Mouse (Mus musculus) liver, embryonic 14.5 days (tissue): ENCODE measurements around the gene Srsf7. TPM values are rescaled to one million over a fixed set of nuclear protein-coding genes. Genes with fewer than 3 reads are reported as not detected.

ENCODE experiments used
- ATAC-seq: fragments of 200-750 bp; cut with Nextera tagmentation; 2 replicates; pipeline ENCODE4 v1.8.0; 2017; ENCODE audit warnings: moderate number of reproducible peaks, mild to moderate bottlenecking, moderate library complexity; ENCODE audit not compliant: insufficient read depth
- DNase-seq, 3 experiments: peaks; one replicate each; pipeline ENCODE4 v3.0.0-alpha.2; 2012 to 2013; ENCODE audit warnings: low read depth in 3 of 3, low spot score in 3 of 3
- H3K27ac ChIP-seq: fragments of 300-500 bp; sonication (generic); 2 replicates; pipeline ENCODE4 v1.5.1; 2014; ENCODE audit warnings: moderate library complexity, mild to moderate bottlenecking, control low read depth, inconsistent platforms
- H3K27me3 ChIP-seq: fragments of 300-500 bp; sonication (generic); 2 replicates; pipeline ENCODE4 v1.6.1; 2014; ENCODE audit warnings: mild to moderate bottlenecking, low read length, moderate library complexity; ENCODE audit not compliant: control insufficient read depth, insufficient read depth
- H3K36me3 ChIP-seq: fragments of 300-500 bp; sonication (generic); replicated peaks from 2 replicates; pipeline ENCODE4 v1.6.1; 2014; ENCODE audit warnings: low read depth; ENCODE audit not compliant: control insufficient read depth, insufficient read depth
- H3K4me1 ChIP-seq, 2 experiments: fragments of 200-500 bp in 1 of 2; fragments of 300-500 bp in 1 of 2; sonication (generic) in 1 of 2; replicated peaks; 2 replicates each; pipeline ENCODE4 v1.6.1; 2012 to 2014; ENCODE audit warnings: antibody characterized with exemption in 1 of 2, inconsistent platforms in 1 of 2, low read length in 1 of 2; ENCODE audit not compliant: control insufficient read depth in 2 of 2, insufficient read depth in 2 of 2
- H3K4me2 ChIP-seq: fragments of 300-500 bp; sonication (generic); 2 replicates; pipeline ENCODE4 v1.6.1; 2014; ENCODE audit warnings: low read depth, mild to moderate bottlenecking, control low read depth, moderate library complexity
- H3K4me3 ChIP-seq, 2 experiments: fragments of 200-500 bp in 1 of 2; fragments of 300-500 bp in 1 of 2; sonication (generic) in 1 of 2; 2 replicates each; pipeline ENCODE4 v1.5.1; 2012 to 2014; ENCODE audit warnings: low read depth in 2 of 2, low read length in 2 of 2, mild to moderate bottlenecking in 2 of 2, control low read depth in 1 of 2, inconsistent platforms in 1 of 2, moderate library complexity in 1 of 2; ENCODE audit not compliant: insufficient read depth in 1 of 2
- H3K9ac ChIP-seq: fragments of 300-500 bp; sonication (generic); replicated peaks from 2 replicates; pipeline ENCODE4 v1.6.1; 2014; ENCODE audit warnings: mild to moderate bottlenecking, control low read depth, moderate library complexity
- H3K9me3 ChIP-seq: fragments of 300-500 bp; sonication (generic); 2 replicates; pipeline ENCODE4 v1.6.1; 2016; ENCODE audit warnings: low read length, mixed read lengths; ENCODE audit not compliant: control insufficient read depth
- CTCF ChIP-seq: IDR thresholded peaks from 2 replicates; pipeline ENCODE4 v1.5.1; 2016; ENCODE audit warnings: antibody characterized with exemption, low read depth, control low read depth
- EP300 ChIP-seq: IDR thresholded peaks from 2 replicates; pipeline ENCODE4 v1.6.1; 2016; ENCODE audit warnings: antibody characterized with exemption, low read depth
- WGBS: fragments of 180-500 bp; shearing (Covaris S2); extraction: QIAGEN DNeasy Blood & Tissue Kit; methylation state at CpG from one replicate; pipeline ENCODE4 v1.1.7; 2014; ENCODE audit not compliant: insufficient replicate concordance; 5-methylcytosine and 5-hydroxymethylcytosine counted together
- polyA plus RNA-seq, 2 experiments: library from polyadenylated mRNA; depleted of rRNA in 1 of 2; stranded (reverse) in 1 of 2; unstranded in 1 of 2; fragments of >200 nt; fragmentation: Nextera tagmentation in 1 of 2; extraction: Ambion mirVana in 1 of 2; gene quantifications; 2 replicates each; pipeline versions ENCODE4 v1.2.1 to v1.2.3; 2012 to 2014

Srsf7 gene
- polyA plus RNA-seq (2012; rRNA removed) (89.9 and 146 TPM in 2 replicates), polyA plus RNA-seq (2014; fragmentation: Nextera tagmentation; extraction: Ambion mirVana) (264 TPM in 2 replicates)

- H3K27me3 ChIP-seq = no peaks in the 10 kb centered on the region
- H3K9ac ChIP-seq = peak within 1 kb of the TSS; percentile 93
- H3K27ac ChIP-seq = peak within 1 kb of the TSS; percentile 79
- H3K9me3 ChIP-seq = no peaks in the 10 kb centered on the region
- ATAC-seq = peak; percentile 91
- peak within 1 kb of the TSS; percentile 86 to 91 for H3K4me3 ChIP-seq
- TF ChIP-seq CTCF (no peak), EP300 (peak; percentile 60; the same call in 1 of the 2 replicates)
- peak; percentile 95 to 96 (median 96) for DNase-seq
- peak within 1 kb of the TSS; percentile 98 for H3K4me2 ChIP-seq
- H3K4me1 ChIP-seq = peaks cover 0 to 10% of the 10 kb centered on the region in 2 experiments; a peak in 2 of 4 replicates
- H3K36me3 ChIP-seq = peaks cover 38% of the 10 kb centered on the region
- WGBS = under 1% methylated on average over 79 of the region's 95 CpGs
These were observed at the start of gene Srsf7, which contains the start of gene Ttc39d for GRCm38 (mm10) chr17:80206671-80207581. TSS of gene Srsf7 (minus strand) at chr17:80207307. TSS of gene Ttc39d (plus strand) at chr17:80207460.

- H3K27ac ChIP-seq = no peak overlapping the region
- no peak for TF ChIP-seq CTCF
- DNase-seq (no peak), ATAC-seq (peak; percentile 70; the same call in 1 of the 2 replicates)
- H3K27me3 ChIP-seq = no peaks in the 10 kb centered on the region
- no peaks in the 10 kb centered on the region; a peak in 1 of 4 replicates for H3K4me1 ChIP-seq
- H3K4me2 ChIP-seq = no peak overlapping the region; the same call in 1 of the 2 replicates
- no peak overlapping the region for H3K4me3 ChIP-seq
- H3K9me3 ChIP-seq = no peaks in the 10 kb centered on the region
- peaks cover 9% of the 10 kb centered on the region for H3K36me3 ChIP-seq
- no peak overlapping the region for H3K9ac ChIP-seq
- WGBS = 46% methylated on average over 13 of the region's 13 CpGs
These were observed 48.1 kb upstream of the Srsf7 start for GRCm38 (mm10) chr17:80255208-80255607.

- 77% methylated on average over 5 of the region's 5 CpGs for WGBS
- TF ChIP-seq CTCF (no peak), EP300 (no peak)
- peaks cover 9% of the 10 kb centered on the region for H3K36me3 ChIP-seq
- no peaks in the 10 kb centered on the region; a peak in 1 of 4 replicates for H3K4me1 ChIP-seq
- DNase-seq (no peak), ATAC-seq (no peak)
- H3K4me2 ChIP-seq = no peak overlapping the region
- no peak overlapping the region for H3K27ac ChIP-seq
- H3K9ac ChIP-seq = no peak overlapping the region
- H3K9me3 ChIP-seq = no peaks in the 10 kb centered on the region
- H3K27me3 ChIP-seq = no peaks in the 10 kb centered on the region
- no peak overlapping the region for H3K4me3 ChIP-seq
These were observed 47.3 kb upstream of the Srsf7 start for GRCm38 (mm10) chr17:80254421-80254820.

GRCm38 (mm10) chr17:80252757-80253525 is 45.8 kb upstream of the Srsf7 start:
- Histone ChIP-seq H3K4me1 (no peaks in the 10 kb centered on the region; a peak in 1 of 4 replicates), H3K4me2 (no peak overlapping the region), H3K36me3 (peaks cover 9% of the 10 kb centered on the region), H3K4me3 (no peak overlapping the region), H3K27me3 (no peaks in the 10 kb centered on the region), H3K27ac (no peak overlapping the region), H3K9ac (no peak overlapping the region), H3K9me3 (no peaks in the 10 kb centered on the region)
- DNase-seq = no peak
- 68% methylated on average over 13 of the region's 13 CpGs for WGBS
- no peak for TF ChIP-seq EP300
- no peak for TF ChIP-seq CTCF
- peak; percentile 41; the same call in 1 of the 2 replicates for ATAC-seq
